Mouse (Mus musculus): ENCODE data around the gene Baiap2.

DNA sequence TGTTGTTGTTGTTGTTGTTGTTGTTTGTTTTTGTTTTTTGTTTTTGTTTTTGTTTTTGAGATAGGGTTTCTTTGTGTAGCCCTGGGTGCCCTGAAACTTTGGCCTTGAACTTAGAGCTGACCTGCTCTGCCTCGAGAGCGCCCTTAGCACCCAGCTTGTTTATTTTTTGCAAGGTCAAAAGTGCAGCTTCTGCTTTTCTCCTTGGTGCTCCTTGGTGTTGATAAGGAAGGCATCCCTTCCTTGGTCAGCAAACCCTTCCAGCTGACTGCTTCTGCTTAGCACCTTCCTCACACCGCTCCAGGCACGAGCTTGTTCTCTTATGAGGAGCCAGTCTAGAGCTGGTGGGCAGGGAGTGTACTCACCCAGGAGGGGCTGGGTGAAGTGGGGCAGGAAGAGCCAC, 11.7 kb downstream of the Baiap2 start:
- TF ChIP-seq EP300 (IDR thresholded peaks at IDR 0.05; ENCODE audit: low read depth) (no peak), CTCF (IDR thresholded peaks at IDR 0.05; ENCODE audit: low read depth) (no peak)

Data from liver, postnatal 0 days (tissue).